Mouse (Mus musculus) liver, adult (tissue): ENCODE results near the gene Phospho2.

Experiments
- GATA4 ChIP-seq: IDR thresholded peaks from 2 replicates; pipeline ENCODE4 v1.6.1; 2014; ENCODE audit warnings: mild to moderate bottlenecking, low read length; ENCODE audit not compliant: insufficient replicate concordance

Phospho2 gene

GRCm38 (mm10) chr2:69822361-69823128 is 33.1 kb downstream of the Phospho2 start:
- TF ChIP-seq GATA4, result no peak

- TF ChIP-seq GATA4, result no peak
These were observed 33.8 kb downstream of the Phospho2 start for GRCm38 (mm10) chr2:69823129-69823677.

DNA sequence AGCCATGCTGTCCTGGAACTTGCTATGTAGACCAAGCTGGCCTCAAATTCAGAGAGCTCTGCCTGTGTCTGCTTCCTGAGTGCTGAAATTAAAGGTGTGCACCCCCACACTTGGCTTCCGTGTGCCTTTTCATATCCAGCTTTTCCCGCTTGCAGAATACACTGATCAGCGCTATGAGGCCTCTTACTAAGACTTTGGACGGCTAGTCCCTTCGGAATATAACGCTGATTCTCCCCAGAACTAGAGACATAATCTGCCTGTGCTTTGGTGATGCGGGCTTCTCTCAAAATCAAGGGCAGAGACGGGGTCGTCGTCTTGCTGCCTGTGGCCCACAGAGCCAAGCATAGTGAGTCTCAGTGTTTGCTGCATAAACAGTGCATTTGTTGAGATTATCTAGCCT is 36.5 kb downstream of the Phospho2 start:
- TF ChIP-seq GATA4, result no peak

DNA sequence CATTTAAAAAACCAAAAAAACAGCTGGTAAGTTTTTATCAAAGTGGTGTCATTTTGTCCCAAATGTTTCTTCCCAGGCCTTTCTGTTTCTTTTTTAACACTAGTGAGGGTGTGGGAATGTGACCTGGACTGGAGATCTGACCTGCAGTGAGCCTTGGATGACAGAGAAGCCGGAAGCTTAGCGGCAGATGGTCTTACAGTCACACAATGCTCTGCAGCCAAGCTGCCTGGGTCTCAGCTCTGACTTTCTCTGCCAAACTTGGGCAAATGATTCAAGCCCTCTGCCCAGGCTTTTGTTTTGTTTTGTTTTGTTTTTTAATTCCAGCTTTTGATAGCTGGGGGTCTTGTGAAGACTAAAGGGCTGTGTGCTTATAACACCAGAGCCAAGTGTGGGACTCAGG is 37.0 kb downstream of the Phospho2 start:
- no peak for TF ChIP-seq GATA4

- no peak for TF ChIP-seq GATA4
These were observed 38.6 kb downstream of the Phospho2 start for GRCm38 (mm10) chr2:69828031-69828430.

DNA sequence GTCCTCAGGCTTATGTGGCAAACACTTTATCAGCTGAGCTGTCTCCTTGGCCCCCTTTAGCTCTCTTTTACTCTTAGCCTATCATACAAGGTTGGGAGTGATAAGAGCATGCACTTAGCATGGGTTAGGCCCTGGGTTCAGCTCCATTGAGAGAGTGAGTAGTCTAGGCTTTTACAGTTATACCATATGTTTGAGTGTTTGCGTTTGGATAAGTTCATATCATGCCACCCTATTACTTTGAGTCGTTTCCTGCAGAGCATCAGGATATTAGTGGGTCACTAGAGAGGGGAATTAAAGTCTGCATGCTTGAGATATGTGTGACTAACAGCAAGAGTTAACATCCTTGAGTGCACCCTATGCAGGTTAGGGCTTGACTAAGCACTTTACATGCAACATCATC is 40.3 kb downstream of the Phospho2 start:
- TF ChIP-seq GATA4, result no peak

GRCm38 (mm10) chr2:69830116-69830515 is 40.7 kb downstream of the Phospho2 start:
- no peak for TF ChIP-seq GATA4

DNA sequence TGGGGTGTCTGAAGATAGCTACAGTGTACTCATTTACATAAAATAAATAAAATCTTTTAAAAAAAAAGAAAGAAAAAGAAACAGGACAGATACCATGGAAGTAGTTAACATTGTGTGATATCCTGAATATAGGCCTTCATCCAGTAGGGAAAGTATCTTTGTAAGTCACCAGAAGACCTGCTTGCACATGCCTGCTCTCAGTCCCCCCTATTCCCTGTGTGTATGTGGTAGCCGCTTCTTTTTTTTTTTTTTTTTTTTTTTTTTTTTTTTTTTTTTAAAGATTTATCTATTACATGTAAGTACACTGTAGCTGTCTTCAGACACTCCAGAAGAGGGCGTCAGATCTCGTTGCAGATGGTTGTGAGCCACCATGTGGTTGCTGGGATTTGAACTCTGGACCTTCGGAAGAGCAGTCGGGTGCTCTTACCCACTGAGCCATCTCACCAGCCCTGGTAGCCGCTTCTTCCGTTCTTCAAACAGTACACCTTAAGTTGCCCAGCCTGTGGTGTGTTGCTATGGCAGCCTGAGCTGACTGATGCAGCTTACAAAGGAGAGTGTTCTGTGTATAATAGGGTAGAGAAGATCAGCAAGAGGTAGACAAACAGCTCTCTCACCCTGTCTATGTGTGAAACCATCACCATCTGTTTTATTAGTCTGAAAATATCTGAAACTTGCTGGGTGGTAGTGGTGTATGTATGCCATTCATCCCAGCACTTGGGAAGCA is 48.0 kb downstream of the Phospho2 start:
- TF ChIP-seq GATA4, result no peak

GRCm38 (mm10) chr2:69837996-69838395 is 48.6 kb downstream of the Phospho2 start:
- no peak for TF ChIP-seq GATA4

DNA sequence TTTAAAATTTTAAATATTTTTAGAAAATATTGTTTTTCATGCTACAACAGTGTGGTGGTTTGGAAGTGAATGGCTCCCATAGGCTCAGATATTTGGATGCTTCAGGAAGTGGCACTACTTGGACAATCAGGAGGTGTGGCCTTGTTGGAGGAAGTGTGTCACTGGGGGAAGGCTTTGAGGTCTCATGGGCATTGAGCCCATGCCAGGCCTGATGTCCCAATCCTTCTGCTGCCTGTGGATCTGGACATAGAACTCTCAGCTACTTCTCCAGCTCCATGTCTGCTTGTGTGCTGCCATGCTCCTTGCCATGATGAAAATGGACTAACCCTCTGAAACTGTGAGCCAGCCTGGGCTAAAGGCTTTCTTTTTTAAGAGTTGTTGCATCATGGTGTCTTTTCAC is 49.3 kb downstream of the Phospho2 start:
- no peak for TF ChIP-seq GATA4

GRCm38 (mm10) chr2:69840261-69840660 is 50.8 kb downstream of the Phospho2 start:
- TF ChIP-seq GATA4, result no peak

GRCm38 (mm10) chr2:69849215-69849614 is 59.8 kb downstream of the Phospho2 start:
- TF ChIP-seq GATA4, result no peak
